Mouse (Mus musculus) myocyte (in vitro differentiated cells): Measurements from ENCODE around the gene Nt5c1a.

Experiments used
- CEBPB ChIP-seq: IDR thresholded peaks from 2 replicates; pipeline ENCODE4 v1.6.1; 2011; ENCODE audit warnings: mild to moderate bottlenecking, moderate library complexity; ENCODE audit not compliant: poor library complexity, insufficient read depth, severe bottlenecking
- E2F4 ChIP-seq: IDR thresholded peaks from one replicate; pipeline ENCODE4 v1.6.1; 2011; ENCODE audit warnings: mild to moderate bottlenecking, control low read depth, moderate library complexity; ENCODE audit not compliant: insufficient read depth
- MAX ChIP-seq: IDR thresholded peaks from one replicate; pipeline ENCODE4 v1.6.1; 2011; ENCODE audit warnings: low read depth, mild to moderate bottlenecking, control low read depth
- MYOD1 ChIP-seq, 3 experiments: IDR thresholded peaks; one replicate each; pipeline ENCODE4 v1.6.1; 2011; ENCODE audit warnings: control low read depth in 2 of 3, low read depth in 2 of 3, mild to moderate bottlenecking in 2 of 3, moderate library complexity in 1 of 3; ENCODE audit not compliant: insufficient read length in 2 of 3, control insufficient read depth in 1 of 3
- MYOG ChIP-seq, 3 experiments: IDR thresholded peaks; one replicate each; pipeline ENCODE4 v1.6.1; 2011; ENCODE audit warnings: control low read depth in 2 of 3, low read depth in 2 of 3, mild to moderate bottlenecking in 2 of 3; ENCODE audit not compliant: insufficient read length in 2 of 3, control insufficient read depth in 1 of 3, insufficient read depth in 1 of 3
- POLR2A ChIP-seq: IDR thresholded peaks from one replicate; pipeline ENCODE4 v1.6.1; 2011; ENCODE audit warnings: low read depth, mild to moderate bottlenecking, control low read depth, moderate library complexity; ENCODE audit not compliant: insufficient read length
- REST ChIP-seq: IDR thresholded peaks from one replicate; pipeline ENCODE4 v1.6.1; 2011; ENCODE audit warnings: mild to moderate bottlenecking, control low read depth, moderate library complexity; ENCODE audit not compliant: insufficient read depth, insufficient read length
- TCF12 ChIP-seq: IDR thresholded peaks from one replicate; pipeline ENCODE4 v1.6.1; 2011; ENCODE audit warnings: mild to moderate bottlenecking, control low read depth; ENCODE audit not compliant: poor library complexity, insufficient read depth, severe bottlenecking
- USF1 ChIP-seq: IDR thresholded peaks from one replicate; pipeline ENCODE4 v1.6.1; 2011; ENCODE audit warnings: low read depth, mild to moderate bottlenecking, control low read depth, moderate library complexity

GRCm38 (mm10) chr4:123201186-123202093, at the start of gene Nt5c1a:
- TF ChIP-seq USF1 (no peak), E2F4 (no peak), CEBPB (no peak), POLR2A (no peak), MYOD1 (IDR thresholded peaks at IDR 0.05; ENCODE audit: control insufficient read depth in 1 of 3, insufficient read length in 2 of 3, low read depth in 2 of 3) (no peak), MAX (no peak), TCF12 (no peak), REST (no peak), MYOG (IDR thresholded peaks at IDR 0.05; ENCODE audit: control insufficient read depth in 1 of 3, insufficient read depth in 1 of 3, insufficient read length in 2 of 3, low read depth in 2 of 3) (no peak)
